Mouse (Mus musculus): ENCODE results near the gene Stk4. TPM values are rescaled to one million over a fixed set of nuclear protein-coding genes. Genes with fewer than 3 reads are reported as not detected.

Stk4 gene
- polyA plus RNA-seq, 1 experiment = 20.9 TPM

DNA sequence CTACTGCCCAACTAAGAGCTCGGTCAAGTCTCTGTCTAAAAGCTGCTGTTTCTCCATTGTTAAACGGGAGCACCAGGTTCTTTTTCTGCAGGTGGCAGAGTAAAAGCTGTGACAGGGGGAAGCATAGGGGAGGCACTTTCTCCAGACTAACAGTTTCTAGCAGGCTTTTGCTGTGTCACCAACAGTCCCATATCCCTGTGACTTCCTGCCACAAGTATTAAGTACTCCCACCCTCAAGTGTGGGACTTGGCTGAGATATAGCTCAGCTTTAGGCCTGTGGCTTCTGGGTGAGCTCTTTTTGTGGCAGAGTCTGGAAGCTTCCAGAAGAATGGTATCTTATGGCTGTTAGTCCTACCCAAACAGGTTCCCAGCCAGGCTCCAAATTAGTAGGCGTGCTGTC, 105.7 kb downstream of the Stk4 start:
- TF ChIP-seq CTCF (IDR thresholded peaks at IDR 0.05; ENCODE audit: extremely low read depth, insufficient read depth, low read length) = no peak
- TF ChIP-seq POLR2A (IDR thresholded peaks at IDR 0.05; ENCODE audit: extremely low read depth, insufficient read depth, low read length) = no peak
- Histone ChIP-seq H3K27ac (ENCODE audit: insufficient read depth, low read length) (no peak overlapping the region), H3K4me1 (ENCODE audit: control insufficient read depth, insufficient read depth, low read length) (peaks cover 5% of the 10 kb centered on the region; the same call in 1 of the 2 replicates), H3K4me3 (ENCODE audit: insufficient read depth, low read length) (no peak overlapping the region)

- peaks cover 5% of the 10 kb centered on the region; the same call in 1 of the 2 replicates for H3K4me1 ChIP-seq (ENCODE audit: control insufficient read depth, insufficient read depth, low read length)
- TF ChIP-seq POLR2A (IDR thresholded peaks at IDR 0.05; ENCODE audit: extremely low read depth, insufficient read depth, low read length) (no peak), CTCF (IDR thresholded peaks at IDR 0.05; ENCODE audit: extremely low read depth, insufficient read depth, low read length) (no peak)
- H3K4me3 ChIP-seq (ENCODE audit: insufficient read depth, low read length) = no peak overlapping the region
- H3K27ac ChIP-seq (ENCODE audit: insufficient read depth, low read length) = no peak overlapping the region
These were observed 107.7 kb downstream of the Stk4 start for GRCm38 (mm10) chr2:164177831-164178230.

GRCm38 (mm10) chr2:164180124-164180523, 110.0 kb downstream of the Stk4 start:
- Histone ChIP-seq H3K4me1 (ENCODE audit: control insufficient read depth, insufficient read depth, low read length) (peaks cover 3% of the 10 kb centered on the region; the same call in 1 of the 2 replicates), H3K4me3 (ENCODE audit: insufficient read depth, low read length) (no peak overlapping the region), H3K27ac (ENCODE audit: insufficient read depth, low read length) (no peak overlapping the region)
- TF ChIP-seq CTCF (IDR thresholded peaks at IDR 0.05; ENCODE audit: extremely low read depth, insufficient read depth, low read length) (peak; percentile 36), POLR2A (IDR thresholded peaks at IDR 0.05; ENCODE audit: extremely low read depth, insufficient read depth, low read length) (no peak)

- H3K27ac ChIP-seq (ENCODE audit: insufficient read depth, low read length) = no peak overlapping the region
- TF ChIP-seq CTCF (IDR thresholded peaks at IDR 0.05; ENCODE audit: extremely low read depth, insufficient read depth, low read length) (no peak), POLR2A (IDR thresholded peaks at IDR 0.05; ENCODE audit: extremely low read depth, insufficient read depth, low read length) (no peak)
- no peak overlapping the region for H3K4me3 ChIP-seq (ENCODE audit: insufficient read depth, low read length)
- peaks cover 1% of the 10 kb centered on the region; the same call in 1 of the 2 replicates for H3K4me1 ChIP-seq (ENCODE audit: control insufficient read depth, insufficient read depth, low read length)
These were observed 110.6 kb downstream of the Stk4 start for GRCm38 (mm10) chr2:164180770-164181169.

- H3K27ac ChIP-seq (ENCODE audit: insufficient read depth, low read length) = no peak within 1 kb of the TSS
- TF ChIP-seq POLR2A (IDR thresholded peaks at IDR 0.05; ENCODE audit: extremely low read depth, insufficient read depth, low read length) = no peak
- TF ChIP-seq CTCF (IDR thresholded peaks at IDR 0.05; ENCODE audit: extremely low read depth, insufficient read depth, low read length) = no peak
- H3K4me1 ChIP-seq (ENCODE audit: control insufficient read depth, insufficient read depth, low read length) = no peaks in the 10 kb centered on the region
- H3K4me3 ChIP-seq (ENCODE audit: insufficient read depth, low read length) = no peak within 1 kb of the TSS
These were observed 112.7 kb downstream of the Stk4 start, which contains the start of gene Wfdc5 for GRCm38 (mm10) chr2:164182692-164183255. Gene Wfdc5 (minus strand): TSS chr2:164182742.

DNA sequence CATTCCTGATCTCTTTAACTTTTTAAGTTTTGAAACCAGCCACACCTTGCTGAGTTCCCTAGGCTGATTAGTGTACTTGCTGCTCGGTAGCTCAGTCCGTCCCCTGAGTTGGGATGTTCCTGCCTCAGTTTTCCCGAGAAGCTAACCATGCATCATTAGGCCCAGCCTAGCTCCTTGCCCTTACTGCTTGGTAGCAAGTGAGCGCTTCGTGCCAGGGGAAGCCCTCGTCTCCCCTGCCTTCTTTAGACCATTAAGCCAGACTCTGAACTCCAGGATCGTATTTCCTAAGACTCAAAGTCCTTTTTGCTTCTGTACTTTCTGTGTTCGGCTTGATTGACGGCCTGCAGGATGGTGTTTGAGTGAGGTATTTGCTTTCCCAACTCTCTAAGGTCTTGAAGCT, 113.2 kb downstream of the Stk4 start:
- H3K4me3 ChIP-seq (ENCODE audit: insufficient read depth, low read length) = no peak overlapping the region
- TF ChIP-seq POLR2A (IDR thresholded peaks at IDR 0.05; ENCODE audit: extremely low read depth, insufficient read depth, low read length) (no peak), CTCF (IDR thresholded peaks at IDR 0.05; ENCODE audit: extremely low read depth, insufficient read depth, low read length) (no peak)
- no peak overlapping the region for H3K27ac ChIP-seq (ENCODE audit: insufficient read depth, low read length)
- no peaks in the 10 kb centered on the region for H3K4me1 ChIP-seq (ENCODE audit: control insufficient read depth, insufficient read depth, low read length)

DNA sequence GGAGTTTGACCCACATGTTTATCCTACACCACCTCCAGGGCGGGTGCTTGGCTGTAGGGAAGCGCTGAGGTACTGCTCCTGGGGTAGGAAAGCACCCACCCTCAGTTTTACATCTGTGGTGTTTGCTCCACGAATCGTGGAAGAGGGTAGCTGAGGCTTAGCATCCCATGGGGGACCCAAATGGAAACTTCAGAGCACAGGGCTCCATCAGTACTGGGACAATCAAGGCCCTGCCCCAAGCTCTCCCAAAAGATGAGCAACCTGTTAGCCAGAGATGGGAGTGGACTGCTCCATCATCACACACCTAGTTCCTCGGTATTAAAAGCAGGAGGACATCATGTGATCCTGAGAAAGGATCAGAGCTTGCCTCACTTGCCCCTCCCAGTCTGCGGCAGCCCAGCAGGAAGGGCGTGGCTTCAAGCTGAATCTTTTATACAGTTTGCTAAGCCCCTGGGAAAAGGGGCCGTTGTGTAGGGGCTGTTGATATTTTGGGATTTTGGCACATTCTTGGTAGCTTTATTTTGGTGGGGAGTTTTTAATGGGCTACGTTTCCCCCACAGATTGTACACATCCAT, 114.1 kb downstream of the Stk4 start:
- H3K4me3 ChIP-seq (ENCODE audit: insufficient read depth, low read length) = no peak overlapping the region
- TF ChIP-seq POLR2A (IDR thresholded peaks at IDR 0.05; ENCODE audit: extremely low read depth, insufficient read depth, low read length) (no peak), CTCF (IDR thresholded peaks at IDR 0.05; ENCODE audit: extremely low read depth, insufficient read depth, low read length) (no peak)
- H3K4me1 ChIP-seq (ENCODE audit: control insufficient read depth, insufficient read depth, low read length) = no peaks in the 10 kb centered on the region
- H3K27ac ChIP-seq (ENCODE audit: insufficient read depth, low read length) = no peak overlapping the region

- no peak overlapping the region for H3K27ac ChIP-seq (ENCODE audit: insufficient read depth, low read length)
- no peaks in the 10 kb centered on the region for H3K4me1 ChIP-seq (ENCODE audit: control insufficient read depth, insufficient read depth, low read length)
- no peak overlapping the region for H3K4me3 ChIP-seq (ENCODE audit: insufficient read depth, low read length)
- TF ChIP-seq POLR2A (IDR thresholded peaks at IDR 0.05; ENCODE audit: extremely low read depth, insufficient read depth, low read length) (no peak), CTCF (IDR thresholded peaks at IDR 0.05; ENCODE audit: extremely low read depth, insufficient read depth, low read length) (peak; percentile 32)
These were observed 118.6 kb downstream of the Stk4 start for GRCm38 (mm10) chr2:164188722-164189121.

- TF ChIP-seq POLR2A (IDR thresholded peaks at IDR 0.05; ENCODE audit: extremely low read depth, insufficient read depth, low read length) = no peak
- no peak within 1 kb of the TSS for H3K27ac ChIP-seq (ENCODE audit: insufficient read depth, low read length)
- no peaks in the 10 kb centered on the region for H3K4me1 ChIP-seq (ENCODE audit: control insufficient read depth, insufficient read depth, low read length)
- H3K4me3 ChIP-seq (ENCODE audit: insufficient read depth, low read length) = no peak within 1 kb of the TSS
These were observed 120.5 kb downstream of the Stk4 start, which contains the start of gene Wfdc12 for GRCm38 (mm10) chr2:164190576-164190975. Gene Wfdc12 (minus strand): TSS chr2:164190608.

DNA sequence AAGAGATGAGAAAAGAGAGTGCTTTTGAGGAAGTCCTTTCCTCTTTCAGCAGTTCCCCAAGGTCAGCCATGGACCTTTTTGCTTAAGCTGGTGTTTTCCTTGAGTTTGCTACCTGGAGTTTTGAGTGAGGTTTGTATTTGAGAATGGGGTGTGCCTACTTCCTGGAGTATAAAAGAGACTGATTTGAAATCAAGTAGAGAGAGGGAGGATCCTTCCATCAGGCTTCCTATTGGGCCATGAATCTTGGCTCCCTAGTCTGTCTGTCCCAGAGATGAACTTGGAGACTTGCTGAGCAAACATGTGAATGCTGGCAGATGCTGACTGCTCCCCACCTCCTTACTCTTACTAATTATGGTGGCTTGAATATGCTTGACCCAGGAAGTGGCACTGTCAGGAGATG, 122.2 kb downstream of the Stk4 start:
- no peaks in the 10 kb centered on the region for H3K4me1 ChIP-seq (ENCODE audit: control insufficient read depth, insufficient read depth, low read length)

More for the DNA sequence above, 122.2 kb downstream of the Stk4 start:
- no peak for TF ChIP-seq CTCF (IDR thresholded peaks at IDR 0.05; ENCODE audit: extremely low read depth, insufficient read depth, low read length)
- no peak for TF ChIP-seq POLR2A (IDR thresholded peaks at IDR 0.05; ENCODE audit: extremely low read depth, insufficient read depth, low read length)
- H3K4me3 ChIP-seq (ENCODE audit: insufficient read depth, low read length) = no peak overlapping the region
- H3K27ac ChIP-seq (ENCODE audit: insufficient read depth, low read length) = no peak overlapping the region

Data from cortical plate, adult 2 months (tissue).